Mouse (Mus musculus): Measurements from ENCODE around the gene Tent4a. TPM values are rescaled to one million over a fixed set of nuclear protein-coding genes. Genes with fewer than 3 reads are reported as not detected.

Tent4a gene
- polyA plus RNA-seq, 1 experiment: 6.2 TPM

DNA sequence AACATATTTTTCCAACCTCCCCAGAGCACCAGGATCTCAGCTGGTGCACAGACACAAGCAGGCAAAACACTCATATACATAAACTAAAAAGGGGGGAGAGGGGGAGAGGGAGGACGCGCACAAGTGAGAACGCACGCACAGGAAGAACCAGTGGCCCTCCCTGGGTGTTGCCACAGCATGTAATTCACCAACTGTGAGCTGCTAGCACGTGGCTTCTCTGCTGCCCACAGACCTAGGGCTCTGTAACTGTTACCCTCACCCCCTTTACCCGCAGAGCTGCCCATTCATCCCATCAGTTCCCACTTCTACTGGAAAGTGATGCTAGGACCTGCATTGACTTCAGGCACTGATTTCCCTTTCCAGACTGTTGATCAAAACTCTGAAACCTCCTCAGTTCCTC, 15.3 kb downstream of the Tent4a start:
- Histone ChIP-seq H3K4me3 (ENCODE audit: control insufficient read depth, low read depth, low read length) (no peak overlapping the region), H3K27ac (ENCODE audit: control insufficient read depth, insufficient read depth, low read depth, low read length) (no peak overlapping the region), H3K36me3 (ENCODE audit: control insufficient read depth, insufficient read depth, low read length) (no peaks in the 10 kb centered on the region), H3K4me1 (ENCODE audit: control insufficient read depth, insufficient read depth, low read length) (no peaks in the 10 kb centered on the region; the same call in 1 of the 2 replicates), H3K27me3 (ENCODE audit: control insufficient read depth, insufficient read depth, low read length) (no peaks in the 10 kb centered on the region)
- TF ChIP-seq CTCF (IDR thresholded peaks at IDR 0.05; ENCODE audit: control insufficient read depth, insufficient read depth, insufficient replicate concordance, low read depth, low read length) (no peak), POLR2A (IDR thresholded peaks at IDR 0.05; ENCODE audit: control insufficient read depth, low read depth, low read length) (no peak)

GRCm38 (mm10) chr13:69517445-69517844, 17.0 kb downstream of the Tent4a start:
- Histone ChIP-seq H3K27ac (ENCODE audit: control insufficient read depth, insufficient read depth, low read depth, low read length) (no peak overlapping the region), H3K27me3 (ENCODE audit: control insufficient read depth, insufficient read depth, low read length) (no peaks in the 10 kb centered on the region), H3K4me3 (ENCODE audit: control insufficient read depth, low read depth, low read length) (no peak overlapping the region), H3K4me1 (ENCODE audit: control insufficient read depth, insufficient read depth, low read length) (no peaks in the 10 kb centered on the region; the same call in 1 of the 2 replicates), H3K36me3 (ENCODE audit: control insufficient read depth, insufficient read depth, low read length) (no peaks in the 10 kb centered on the region)
- TF ChIP-seq CTCF (IDR thresholded peaks at IDR 0.05; ENCODE audit: control insufficient read depth, insufficient read depth, insufficient replicate concordance, low read depth, low read length) (no peak), POLR2A (IDR thresholded peaks at IDR 0.05; ENCODE audit: control insufficient read depth, low read depth, low read length) (no peak)

- Histone ChIP-seq H3K4me3 (ENCODE audit: control insufficient read depth, low read depth, low read length) (no peak overlapping the region), H3K36me3 (ENCODE audit: control insufficient read depth, insufficient read depth, low read length) (no peaks in the 10 kb centered on the region), H3K27me3 (ENCODE audit: control insufficient read depth, insufficient read depth, low read length) (no peaks in the 10 kb centered on the region), H3K4me1 (ENCODE audit: control insufficient read depth, insufficient read depth, low read length) (no peaks in the 10 kb centered on the region; the same call in 1 of the 2 replicates), H3K27ac (ENCODE audit: control insufficient read depth, insufficient read depth, low read depth, low read length) (no peak overlapping the region)
- TF ChIP-seq CTCF (IDR thresholded peaks at IDR 0.05; ENCODE audit: control insufficient read depth, insufficient read depth, insufficient replicate concordance, low read depth, low read length): no peak
- TF ChIP-seq POLR2A (IDR thresholded peaks at IDR 0.05; ENCODE audit: control insufficient read depth, low read depth, low read length): no peak
These were observed 19.3 kb downstream of the Tent4a start for GRCm38 (mm10) chr13:69515091-69515490.

- no peaks in the 10 kb centered on the region for H3K27me3 ChIP-seq (ENCODE audit: control insufficient read depth, insufficient read depth, low read length)
- no peak overlapping the region for H3K27ac ChIP-seq (ENCODE audit: control insufficient read depth, insufficient read depth, low read depth, low read length)
- TF ChIP-seq POLR2A (IDR thresholded peaks at IDR 0.05; ENCODE audit: control insufficient read depth, low read depth, low read length) (no peak), CTCF (IDR thresholded peaks at IDR 0.05; ENCODE audit: control insufficient read depth, insufficient read depth, insufficient replicate concordance, low read depth, low read length) (no peak)
- H3K4me3 ChIP-seq (ENCODE audit: control insufficient read depth, low read depth, low read length): no peak overlapping the region
- H3K36me3 ChIP-seq (ENCODE audit: control insufficient read depth, insufficient read depth, low read length): no peaks in the 10 kb centered on the region; the same call in 1 of the 2 replicates
- no peaks in the 10 kb centered on the region for H3K4me1 ChIP-seq (ENCODE audit: control insufficient read depth, insufficient read depth, low read length)
These were observed 24.8 kb downstream of the Tent4a start for GRCm38 (mm10) chr13:69509391-69510244.

DNA sequence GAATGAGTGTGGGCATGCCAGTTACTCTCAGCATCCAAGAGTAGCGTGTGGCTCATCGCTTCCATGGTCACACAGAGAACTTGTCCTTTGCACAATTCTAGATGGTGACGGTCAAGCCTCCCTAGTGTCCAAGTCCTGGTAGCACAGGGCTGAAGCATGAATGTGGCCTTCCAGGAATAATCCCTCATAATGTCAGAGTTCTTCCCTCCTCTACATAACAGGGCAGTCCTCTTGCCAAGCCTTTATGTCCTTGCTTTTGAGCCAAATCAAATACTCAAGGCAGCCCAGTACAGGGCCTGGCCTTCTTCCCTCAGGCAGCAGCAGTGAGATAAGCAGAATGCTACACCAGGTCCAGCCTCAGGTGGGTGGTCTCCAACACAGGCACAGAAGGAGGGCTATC, 26.8 kb downstream of the Tent4a start:
- H3K27me3 ChIP-seq (ENCODE audit: control insufficient read depth, insufficient read depth, low read length): no peaks in the 10 kb centered on the region
- H3K4me1 ChIP-seq (ENCODE audit: control insufficient read depth, insufficient read depth, low read length): no peaks in the 10 kb centered on the region
- no peak overlapping the region for H3K4me3 ChIP-seq (ENCODE audit: control insufficient read depth, low read depth, low read length)
- no peaks in the 10 kb centered on the region; the same call in none of the 2 replicates for H3K36me3 ChIP-seq (ENCODE audit: control insufficient read depth, insufficient read depth, low read length)
- no peak overlapping the region for H3K27ac ChIP-seq (ENCODE audit: control insufficient read depth, insufficient read depth, low read depth, low read length)
- no peak for TF ChIP-seq POLR2A (IDR thresholded peaks at IDR 0.05; ENCODE audit: control insufficient read depth, low read depth, low read length)
- TF ChIP-seq CTCF (IDR thresholded peaks at IDR 0.05; ENCODE audit: control insufficient read depth, insufficient read depth, insufficient replicate concordance, low read depth, low read length): no peak

- Histone ChIP-seq H3K27me3 (ENCODE audit: control insufficient read depth, insufficient read depth, low read length) (no peaks in the 10 kb centered on the region), H3K27ac (ENCODE audit: control insufficient read depth, insufficient read depth, low read depth, low read length) (no peak overlapping the region), H3K4me3 (ENCODE audit: control insufficient read depth, low read depth, low read length) (no peak overlapping the region), H3K36me3 (ENCODE audit: control insufficient read depth, insufficient read depth, low read length) (peaks cover 3% of the 10 kb centered on the region), H3K4me1 (ENCODE audit: control insufficient read depth, insufficient read depth, low read length) (no peaks in the 10 kb centered on the region)
- TF ChIP-seq CTCF (IDR thresholded peaks at IDR 0.05; ENCODE audit: control insufficient read depth, insufficient read depth, insufficient replicate concordance, low read depth, low read length): no peak
- no peak for TF ChIP-seq POLR2A (IDR thresholded peaks at IDR 0.05; ENCODE audit: control insufficient read depth, low read depth, low read length)
These were observed 27.9 kb downstream of the Tent4a start for GRCm38 (mm10) chr13:69506341-69507086.

GRCm38 (mm10) chr13:69502863-69503262, 31.6 kb downstream of the Tent4a start:
- no peak for TF ChIP-seq POLR2A (IDR thresholded peaks at IDR 0.05; ENCODE audit: control insufficient read depth, low read depth, low read length)
- peaks cover 3% of the 10 kb centered on the region for H3K36me3 ChIP-seq (ENCODE audit: control insufficient read depth, insufficient read depth, low read length)
- no peak overlapping the region for H3K4me3 ChIP-seq (ENCODE audit: control insufficient read depth, low read depth, low read length)
- no peak overlapping the region for H3K27ac ChIP-seq (ENCODE audit: control insufficient read depth, insufficient read depth, low read depth, low read length)
- no peaks in the 10 kb centered on the region for H3K27me3 ChIP-seq (ENCODE audit: control insufficient read depth, insufficient read depth, low read length)
- H3K4me1 ChIP-seq (ENCODE audit: control insufficient read depth, insufficient read depth, low read length): no peaks in the 10 kb centered on the region

All from testis, adult 2 months (tissue).